Mouse (Mus musculus): ENCODE measurements at regions not wholly inside any gene's neighbourhood (a gene's known extent, or its start where the extent isn't known, plus 50 kb on each side); places are given as distances from the start of the nearest gene placed in this dataset.

DNA sequence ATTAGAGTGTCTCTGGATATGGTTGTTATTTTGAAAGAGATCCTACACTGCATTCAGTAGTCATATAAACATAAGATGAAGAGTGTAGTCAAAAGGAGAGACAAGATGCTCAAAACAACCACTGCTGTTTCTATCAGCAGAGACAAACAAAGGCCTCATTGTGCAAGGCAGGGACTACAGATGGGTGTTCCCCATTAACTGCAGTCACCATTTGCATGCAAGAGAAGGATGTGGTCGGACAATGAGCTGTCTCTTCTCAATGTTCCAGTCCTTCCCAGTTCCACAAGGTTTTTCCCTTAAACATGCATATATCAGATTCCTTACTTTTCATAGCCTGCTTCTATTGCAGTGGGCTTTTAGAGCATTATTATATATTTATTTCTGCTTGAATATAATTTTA lies 1056.7 kb downstream of the Slc22a22 start:
- no peak for DNase-seq

DNA sequence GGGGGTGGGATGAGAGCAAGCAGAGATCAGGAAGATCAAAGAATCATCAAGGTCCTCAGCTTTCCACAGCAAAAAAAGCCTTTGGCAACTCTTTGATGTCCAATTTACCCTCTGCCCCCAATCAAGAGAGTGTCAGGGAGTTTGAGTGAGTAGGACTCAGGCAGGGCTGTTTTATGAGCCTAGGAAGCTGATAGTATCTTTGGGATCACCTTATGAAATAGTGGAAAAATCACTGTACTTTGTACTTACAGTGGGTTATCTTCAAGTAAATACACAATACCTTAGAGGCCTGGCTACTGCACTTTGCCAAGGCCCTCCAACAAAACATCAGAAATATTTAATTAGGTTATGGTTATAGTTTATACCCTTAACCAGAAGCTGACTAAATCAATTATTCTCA lies 1085.4 kb downstream of the Slc22a22 start:
- DNase-seq: no peak

DNA sequence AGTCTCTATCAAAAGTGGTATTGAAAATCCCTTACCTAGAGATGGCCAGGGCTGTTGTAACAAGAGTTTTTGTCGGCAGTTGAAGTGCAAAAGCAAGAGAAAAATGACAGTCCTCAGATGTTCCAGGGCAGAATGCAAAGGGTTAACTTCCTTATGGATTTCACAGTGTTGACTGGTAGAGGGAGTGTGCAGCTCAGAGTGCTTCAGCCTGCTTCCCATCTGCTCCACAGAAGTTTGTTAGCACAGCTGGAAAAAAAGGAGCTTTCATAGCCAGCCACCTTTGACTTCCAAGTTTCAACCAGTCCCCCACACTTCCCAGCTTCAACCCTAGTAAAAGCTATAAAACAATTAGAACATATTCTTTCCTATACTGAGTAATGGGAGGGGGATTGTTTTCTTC lies 1098.9 kb downstream of the Slc22a22 start:
- DNase-seq: no peak

DNA sequence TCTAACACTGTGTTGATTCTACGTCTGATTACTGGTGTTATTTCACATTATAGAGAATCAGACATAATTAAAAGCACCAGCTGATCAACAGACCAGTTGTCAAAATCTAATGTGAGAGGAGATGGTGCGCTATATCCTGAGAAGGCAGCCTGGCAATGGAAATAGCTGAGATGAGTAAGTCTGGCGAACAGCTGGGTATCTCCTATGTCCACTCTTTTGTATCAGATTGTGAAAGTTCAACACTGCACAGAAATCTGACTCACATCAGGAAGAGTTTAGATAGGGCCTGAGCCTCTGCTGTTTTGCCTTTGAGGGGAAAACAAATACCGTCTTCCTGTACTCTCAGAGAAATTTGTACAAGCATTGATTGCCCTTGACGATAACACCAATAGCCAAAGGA lies 1126.5 kb downstream of the Slc22a22 start:
- no peak for DNase-seq

DNA sequence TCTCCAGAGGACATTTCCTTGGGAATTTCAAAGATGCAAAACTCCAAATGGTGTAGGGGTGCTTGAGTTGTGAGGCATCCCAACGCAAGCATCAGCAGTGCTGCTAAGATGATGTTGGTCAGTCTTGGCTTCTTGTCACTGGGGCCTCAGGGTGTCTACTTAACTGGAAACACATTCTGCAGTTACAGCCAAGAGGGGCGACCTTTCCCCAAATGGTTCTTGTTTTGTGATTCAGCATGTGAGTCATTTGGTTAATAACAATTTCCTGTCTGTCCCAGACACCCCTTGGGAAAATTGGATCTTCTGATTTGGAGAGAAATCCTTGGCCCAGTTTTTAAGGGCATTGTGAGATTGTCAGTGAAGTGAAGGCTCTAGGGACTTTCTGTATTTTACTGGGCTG lies 1131.3 kb downstream of the Slc22a22 start:
- DNase-seq: no peak

DNA sequence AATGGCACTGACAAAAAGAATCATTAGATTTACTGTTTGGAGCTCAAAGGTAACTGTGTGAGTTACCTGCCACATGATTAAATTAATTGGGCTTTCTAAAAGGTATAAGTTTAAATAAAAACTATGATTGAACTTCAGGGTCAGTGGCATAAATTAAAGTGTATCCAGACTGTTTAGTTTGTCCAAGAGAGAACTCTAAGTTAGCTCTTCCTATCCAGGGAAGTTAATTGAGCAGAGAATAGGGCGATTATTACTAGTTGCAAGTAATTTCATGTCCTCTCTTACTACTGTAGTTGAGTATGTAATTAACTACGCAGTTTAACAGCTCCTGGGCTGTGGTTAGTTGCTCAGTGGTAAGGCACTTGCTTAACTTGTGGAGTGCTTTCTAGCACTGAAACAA lies 1132.5 kb downstream of the Slc22a22 start:
- DNase-seq: no peak

DNA sequence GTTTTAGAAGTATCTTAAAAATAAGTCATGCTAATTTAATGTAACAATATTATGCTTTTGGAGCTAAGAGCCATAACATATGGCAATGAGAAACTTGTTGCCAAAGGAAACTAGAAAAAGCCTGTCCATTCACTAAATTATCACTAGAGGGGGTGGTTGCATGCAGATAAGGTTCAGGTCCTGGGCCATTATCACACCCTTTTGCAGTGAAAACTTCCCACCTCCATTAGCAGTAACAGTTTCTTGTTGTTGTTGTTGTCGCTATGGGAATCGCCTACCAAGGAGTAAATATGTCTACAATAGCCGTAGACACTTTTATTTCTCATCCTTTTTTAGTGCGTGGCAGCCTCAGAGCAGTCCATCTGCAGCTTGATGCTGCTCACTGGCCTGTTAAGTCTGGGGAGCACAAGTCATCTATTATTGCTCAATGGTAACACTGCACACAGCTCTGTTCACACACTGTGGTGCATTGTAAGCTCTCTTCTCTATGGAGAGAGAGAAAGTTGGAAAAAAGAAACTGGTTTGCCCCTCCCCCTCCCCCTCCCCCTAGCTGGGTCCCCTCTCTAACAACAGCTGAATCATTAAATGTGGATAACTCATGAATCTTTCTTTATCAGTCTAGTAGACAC lies 1133.0 kb downstream of the Slc22a22 start:
- DNase-seq: peak in 1 of 2 experiments; percentile 1

DNA sequence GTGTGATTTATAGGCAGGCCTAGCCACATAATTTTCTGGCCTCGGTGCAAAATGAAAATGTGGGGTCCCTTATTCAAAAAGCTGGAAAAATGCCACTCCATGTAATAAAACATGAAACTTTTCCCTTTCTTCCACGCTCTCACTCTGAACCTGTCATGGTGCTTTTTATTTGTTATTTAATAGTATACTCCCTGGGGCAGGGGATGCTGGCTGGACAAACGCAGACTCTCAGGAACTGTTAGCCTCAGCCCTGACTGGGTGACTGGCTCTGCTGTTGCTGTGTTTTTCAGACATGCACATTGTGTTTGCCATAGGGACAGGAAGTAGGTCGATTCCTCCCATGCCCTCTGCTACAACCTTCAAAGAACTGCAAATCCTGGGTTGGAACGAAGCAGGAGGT lies 1139.5 kb downstream of the Slc22a22 start:
- DNase-seq: no peak

DNA sequence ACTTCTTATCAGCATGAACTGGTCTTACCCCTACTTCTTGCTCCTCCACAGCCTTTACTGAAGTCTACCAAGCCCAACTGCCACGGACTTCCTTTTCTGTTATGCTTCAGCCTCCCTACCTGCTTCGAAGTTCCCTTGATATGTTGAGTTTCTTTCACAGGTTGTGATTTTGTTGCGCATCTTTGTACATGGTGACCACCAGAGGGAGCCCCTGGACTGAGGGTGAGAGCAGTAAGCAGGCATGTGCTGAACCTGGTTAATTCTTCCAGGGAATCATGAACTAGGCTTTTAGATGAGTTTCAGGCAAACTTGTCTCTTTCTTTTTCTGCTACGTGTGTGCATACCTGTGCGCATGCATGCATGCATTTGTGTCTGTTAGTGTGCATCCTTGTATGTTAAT lies 1141.0 kb downstream of the Slc22a22 start:
- DNase-seq: peak; percentile 49 to 55

DNA sequence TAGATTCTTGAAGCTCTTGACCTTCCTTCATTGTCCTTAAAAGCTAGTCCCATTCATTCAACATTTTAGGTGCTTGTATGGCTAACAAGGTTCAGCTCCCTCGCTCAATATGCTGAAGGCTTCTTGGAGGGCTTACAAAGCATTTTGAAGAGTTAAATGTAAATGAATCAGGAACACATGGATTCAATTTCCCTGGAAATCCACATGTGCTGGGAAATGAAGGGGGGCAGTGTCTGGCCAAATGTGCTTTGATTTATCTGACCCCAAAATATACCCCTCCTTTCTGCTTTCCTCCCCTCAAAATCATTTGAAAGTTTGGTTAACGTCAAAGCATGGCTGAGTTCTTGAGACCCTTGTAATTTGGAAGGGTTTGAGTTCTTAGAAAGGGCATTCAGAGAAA lies 1142.4 kb downstream of the Slc22a22 start:
- DNase-seq: no peak

DNA sequence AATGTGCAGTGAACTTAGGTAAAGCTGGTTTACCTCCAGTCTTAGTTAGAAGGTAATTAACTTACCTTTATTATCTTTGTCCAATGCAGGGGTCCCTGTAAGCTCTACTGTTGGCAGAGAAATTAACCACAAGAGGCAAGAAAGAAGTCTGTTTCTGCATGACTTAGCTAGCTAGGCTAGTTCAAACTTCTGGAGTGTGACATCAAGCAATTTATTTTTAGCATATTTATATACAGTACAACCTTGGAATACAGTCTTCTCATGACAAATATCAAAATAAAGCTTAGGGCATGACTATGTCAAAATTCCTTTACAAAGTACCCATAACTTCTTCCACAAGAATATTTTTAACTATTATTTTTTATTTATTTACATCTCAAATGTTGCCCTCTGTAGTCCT lies 1156.9 kb downstream of the Slc22a22 start:
- no peak for DNase-seq

DNA sequence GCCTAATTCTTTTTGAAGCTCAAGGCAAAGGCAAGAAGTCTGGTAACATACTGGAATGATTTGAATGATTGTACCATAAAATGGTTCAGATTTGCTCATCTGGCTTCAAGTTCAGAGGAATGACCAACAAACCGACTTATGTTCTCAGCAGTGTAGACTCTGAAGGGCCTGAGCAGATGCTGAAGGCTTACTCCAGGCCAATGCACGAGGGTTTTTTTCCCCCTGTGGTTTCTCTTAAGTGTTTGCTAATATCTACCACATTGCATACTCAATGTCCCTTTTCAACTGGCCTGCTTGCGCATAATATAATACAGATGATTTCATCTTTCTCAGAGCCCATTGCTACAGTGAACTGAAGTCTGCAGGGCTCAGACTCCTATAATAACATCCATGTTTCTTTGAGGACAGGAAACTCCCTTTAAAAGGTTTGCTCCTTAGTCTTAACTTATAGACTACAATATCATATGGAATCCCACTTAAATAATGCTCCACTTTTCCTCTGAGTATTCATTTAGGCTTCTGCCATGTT lies 1182.5 kb downstream of the Slc22a22 start:
- DNase-seq: no peak

DNA sequence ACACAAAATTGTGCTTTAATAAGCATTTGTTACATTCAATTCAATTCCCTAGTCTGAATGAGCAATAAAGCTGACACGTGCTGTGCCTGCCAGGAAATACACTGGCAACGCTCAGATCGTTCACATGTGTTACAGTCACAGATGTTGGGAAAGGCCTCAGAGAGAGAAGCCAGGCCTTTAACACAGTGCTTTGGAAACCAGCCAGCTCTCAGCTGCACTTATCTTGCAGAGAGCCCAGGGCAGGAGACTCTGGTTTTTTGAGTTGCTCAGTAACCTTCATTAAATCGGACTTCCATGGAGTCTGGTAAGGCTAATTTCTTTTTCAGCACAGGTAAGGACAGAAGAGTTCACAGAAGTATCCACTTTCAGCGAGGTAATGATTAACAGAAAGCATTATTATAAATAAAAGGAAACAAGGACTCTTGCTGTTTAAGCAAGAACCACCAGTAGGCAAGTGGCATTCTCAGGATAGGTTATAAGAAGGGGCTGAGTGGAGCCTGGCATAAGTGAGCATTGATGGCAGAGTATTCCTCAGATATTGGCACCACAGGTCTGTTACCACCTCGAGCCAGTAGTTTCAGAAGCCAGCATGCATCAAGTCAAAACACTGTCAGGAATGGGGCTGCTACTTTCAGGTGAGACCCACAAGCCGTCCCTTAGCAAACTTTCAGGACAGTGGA lies 1198.7 kb downstream of the Slc22a22 start:
- peak in 1 of 2 experiments; percentile 0 for DNase-seq

DNA sequence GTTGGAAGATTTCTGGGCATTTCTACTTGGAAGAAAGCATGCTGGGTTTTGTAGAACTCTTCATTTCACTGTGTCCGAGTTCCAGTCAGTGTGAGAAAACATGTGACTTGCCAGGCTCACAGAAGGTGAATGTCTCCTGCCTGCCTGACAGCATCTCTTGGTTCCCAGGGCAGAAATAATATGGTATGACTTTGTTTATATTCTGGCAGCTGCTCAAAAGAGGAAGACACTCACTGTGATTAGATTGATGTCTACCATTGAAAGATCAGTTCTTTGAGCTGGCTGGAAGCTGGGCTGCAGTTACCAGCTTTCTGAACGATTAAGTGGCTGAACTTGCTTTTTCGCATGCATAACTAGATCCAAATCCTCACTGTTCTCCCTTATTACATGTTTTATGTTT lies 1199.4 kb downstream of the Slc22a22 start:
- DNase-seq: no peak

DNA sequence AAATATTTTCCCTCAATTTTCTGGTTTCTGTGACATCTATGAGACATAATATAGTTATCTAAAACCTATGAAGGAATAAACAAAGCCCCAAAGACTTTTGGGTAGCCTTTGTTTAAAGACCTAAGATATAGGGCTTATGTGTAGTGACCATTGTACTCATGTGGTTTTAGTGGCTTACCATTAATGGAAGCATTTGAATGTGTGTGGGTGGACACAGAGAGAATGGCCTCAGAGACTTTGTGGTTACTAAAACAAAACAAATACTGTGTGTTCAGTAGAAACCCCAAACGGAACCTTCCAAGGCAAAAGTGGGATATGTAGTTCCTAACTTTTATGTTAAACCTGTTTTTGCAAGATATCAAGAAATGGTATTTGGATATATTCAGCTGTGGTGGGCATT lies 1228.7 kb downstream of the Slc22a22 start:
- no peak for DNase-seq

DNA sequence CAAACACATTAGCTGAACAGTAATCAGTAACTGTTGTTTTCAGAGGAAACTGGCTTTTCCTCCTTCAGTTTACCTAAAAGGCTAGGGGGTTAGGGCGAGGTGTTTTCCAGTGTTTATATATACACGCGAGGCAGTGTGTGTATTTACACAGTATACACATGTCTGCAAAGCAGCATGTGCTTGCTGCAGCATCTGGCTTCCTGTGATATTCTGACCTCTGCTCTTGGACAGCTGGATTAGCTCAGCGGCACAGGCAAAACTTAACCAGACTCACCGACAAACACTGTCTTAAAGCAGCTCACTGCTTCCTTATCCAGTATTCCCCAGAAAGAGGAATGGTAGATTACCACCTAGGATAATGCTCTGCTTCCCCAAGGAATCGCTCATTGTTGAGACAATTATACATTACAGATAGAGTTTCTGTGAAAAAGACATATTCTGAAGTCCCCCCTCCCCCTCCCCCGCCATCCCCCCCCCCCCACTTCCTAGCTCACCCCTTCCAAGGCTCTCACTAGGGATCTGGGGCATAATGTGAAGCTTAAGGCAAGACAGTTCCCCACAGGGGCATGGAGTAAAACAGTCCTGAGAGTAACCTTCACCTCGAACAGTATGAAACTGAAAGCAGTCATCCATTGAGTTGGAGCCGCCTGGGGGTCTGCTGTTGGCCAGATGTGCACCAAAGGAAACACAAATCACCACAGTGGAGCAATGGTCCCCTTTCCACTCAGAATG lies 1233.3 kb downstream of the Slc22a22 start:
- DNase-seq: no peak

DNA sequence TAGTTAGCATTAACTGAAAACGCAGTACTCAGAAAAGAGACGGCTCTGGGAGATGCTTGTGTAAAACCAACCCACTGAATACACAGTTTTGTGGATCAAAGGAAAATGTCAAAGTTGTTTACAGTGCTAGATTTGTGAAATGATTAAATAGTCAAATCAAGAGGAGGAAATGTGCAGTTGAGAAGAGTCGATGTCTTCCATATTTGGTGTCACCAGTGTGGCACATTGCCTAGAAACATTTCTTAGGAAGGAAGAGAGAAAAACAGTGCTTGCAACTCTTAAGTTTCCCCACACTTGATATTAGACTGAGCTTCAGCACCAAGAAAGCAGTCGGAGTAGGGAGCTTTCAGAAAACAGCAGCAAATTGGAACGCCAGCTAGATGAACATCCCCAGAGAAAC lies 1274.9 kb downstream of the Slc22a22 start:
- DNase-seq: no peak

DNA sequence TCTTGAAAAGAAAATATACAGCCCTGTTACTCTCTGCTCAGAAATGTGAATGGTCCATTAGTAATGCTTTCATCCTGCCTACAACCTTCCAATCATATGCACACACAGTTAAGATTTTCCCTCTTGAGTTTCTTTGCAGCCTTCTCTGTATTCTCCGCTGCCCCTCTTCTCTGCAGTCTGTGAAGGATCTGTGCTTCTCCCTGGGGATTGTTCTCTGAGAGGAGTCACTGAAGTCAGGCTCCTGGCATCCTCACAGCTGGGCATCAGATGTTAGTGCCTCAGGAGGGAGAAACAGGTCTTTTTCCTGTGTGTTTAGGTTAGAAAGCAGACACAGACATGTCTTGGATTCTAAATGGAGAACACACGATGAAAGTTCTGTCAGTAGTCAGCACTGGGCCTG lies 1278.1 kb downstream of the Slc22a22 start:
- DNase-seq: no peak

DNA sequence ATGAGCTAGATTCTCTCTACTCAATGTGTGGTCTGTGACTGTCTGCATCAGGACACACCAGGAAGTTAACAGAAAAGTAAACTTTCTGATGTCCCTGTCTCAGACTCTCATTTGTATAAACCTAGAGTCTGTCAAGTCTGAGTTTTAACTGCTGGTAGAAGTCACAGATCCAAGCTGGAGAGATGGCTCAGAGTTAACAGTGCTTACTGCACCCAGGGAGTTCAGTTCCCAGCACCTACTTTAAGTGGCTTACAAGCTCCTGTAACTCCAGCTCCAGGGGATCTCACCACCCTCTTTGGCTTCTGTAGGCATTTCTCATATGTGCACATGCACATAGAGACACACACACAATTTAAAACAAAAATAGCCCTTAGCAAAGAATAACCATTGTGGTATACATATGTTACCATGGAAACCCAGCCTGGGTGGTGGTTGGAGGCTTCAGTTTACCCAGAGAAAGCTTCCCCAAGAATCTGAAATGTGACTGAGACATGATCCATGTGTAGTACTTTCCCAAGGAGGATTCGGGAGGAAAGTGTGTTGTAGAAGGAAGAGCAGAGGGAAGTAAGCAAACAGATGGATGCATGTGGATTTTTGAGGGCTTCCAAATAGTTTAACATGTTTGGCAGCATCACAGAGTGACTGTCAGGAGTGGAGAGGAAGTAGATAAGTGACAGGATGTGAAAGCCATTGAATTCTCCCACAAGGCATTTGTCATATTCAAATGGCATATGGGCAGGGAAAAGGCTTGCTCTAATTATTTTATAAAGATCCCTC lies 1279.8 kb downstream of the Slc22a22 start:
- peak; percentile 1 to 11 for DNase-seq

DNA sequence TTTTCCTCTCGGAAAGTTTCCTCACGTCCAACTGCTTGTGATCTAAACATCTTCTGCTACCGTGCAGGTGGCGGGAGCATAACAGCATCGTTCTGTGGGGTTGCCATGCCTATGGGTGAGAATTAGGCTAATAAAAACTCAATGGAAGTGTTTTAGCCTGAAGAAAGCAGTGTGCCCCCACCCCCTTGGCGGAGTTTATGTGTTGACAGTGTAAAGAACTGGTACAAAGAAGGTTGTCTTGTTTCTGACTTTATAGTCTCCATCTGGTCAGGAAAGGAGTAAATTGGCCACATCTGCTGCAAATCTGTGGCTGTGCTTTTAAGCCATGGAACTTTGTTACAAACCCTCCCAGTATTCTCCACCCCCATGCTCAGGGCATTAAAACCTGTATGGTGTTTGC lies 1311.2 kb downstream of the Slc22a22 start:
- no peak for DNase-seq

DNA sequence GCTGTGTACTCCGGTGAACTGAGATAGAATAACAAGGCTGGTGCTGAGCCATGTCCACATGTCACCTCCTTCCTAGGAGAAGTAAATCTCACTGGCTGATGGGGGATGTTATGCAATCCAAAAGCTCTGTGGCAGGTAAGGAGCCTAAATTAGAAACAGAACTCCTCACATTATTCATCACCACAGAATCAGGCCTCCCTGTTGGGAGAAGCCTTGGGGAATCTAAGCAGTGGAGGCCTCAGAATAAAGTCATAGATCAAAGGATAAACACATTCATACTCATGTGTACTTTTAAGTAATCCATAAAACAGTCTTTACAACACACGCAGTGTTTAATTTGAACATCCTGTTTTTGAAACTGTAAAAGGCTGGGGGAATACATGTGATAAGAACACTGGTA lies 1318.7 kb downstream of the Slc22a22 start:
- no peak for DNase-seq

DNA sequence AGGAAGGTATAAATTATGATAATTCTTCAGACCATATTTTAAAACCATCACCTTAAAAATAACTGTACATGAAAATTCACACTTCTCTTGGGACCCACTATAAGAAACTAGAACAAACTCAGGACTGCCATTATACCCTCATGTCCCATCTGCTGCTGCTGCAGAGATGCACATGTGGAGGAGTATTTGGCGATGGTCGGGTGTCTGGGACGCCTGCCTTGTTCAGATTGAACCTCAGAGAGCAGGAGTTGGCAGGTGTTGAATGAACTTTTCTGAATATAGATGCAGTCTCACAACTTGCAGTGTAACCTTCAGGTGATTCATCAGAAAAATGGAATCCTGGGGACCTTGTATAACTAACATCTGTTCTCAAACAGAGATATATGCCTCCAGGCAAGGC lies 1338.0 kb downstream of the Slc22a22 start:
- DNase-seq: no peak

DNA sequence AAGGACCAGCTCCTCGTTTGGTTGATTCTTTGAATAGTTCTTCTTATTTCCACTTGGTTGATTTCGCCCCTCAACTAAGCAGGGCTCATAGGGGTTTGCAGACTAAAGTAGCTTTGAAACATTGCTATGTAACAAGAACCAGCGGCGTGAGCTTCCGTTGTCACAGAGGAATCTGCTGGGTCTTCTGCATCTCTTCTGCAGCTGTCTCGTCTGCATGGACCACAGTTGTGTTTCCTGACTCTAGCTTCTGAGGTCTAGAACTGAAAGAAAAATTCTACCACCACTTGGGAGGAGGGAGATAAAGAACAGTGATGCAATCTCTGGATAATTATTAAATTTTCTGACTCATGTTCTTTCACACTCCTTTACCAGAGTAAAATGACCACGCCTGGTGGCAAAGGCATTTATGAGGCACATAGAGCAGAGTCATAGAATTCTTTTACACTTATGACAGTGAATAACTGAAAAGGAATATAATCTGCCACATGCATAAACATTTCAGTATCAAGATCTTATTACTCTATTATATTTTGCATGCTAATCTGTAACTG lies 1340.9 kb downstream of the Slc22a22 start:
- no peak for DNase-seq

Measured in layer of hippocampus, postnatal 36 days (tissue).